Mouse (Mus musculus) liver, embryonic 13.5 days (tissue): ENCODE measurements around the gene Slc6a8. TPM values are rescaled to one million over a fixed set of nuclear protein-coding genes. Genes with fewer than 3 reads are reported as not detected.

ENCODE experiments used
- polyA plus RNA-seq: library from polyadenylated mRNA; unstranded; fragments of >200 nt; fragmentation: Nextera tagmentation; extraction: Ambion mirVana; gene quantifications from 2 replicates; pipeline ENCODE4 v1.2.1, GENCODE M21; 2015

Slc6a8 gene
- polyA plus RNA-seq, 1 experiment from 2014 or later: 0.41 TPM

Other genes starting within 250 kb of the Slc6a8 start
- gene Trex2, start 237.8 kb upstream of the Slc6a8 start, polyA plus RNA-seq: not detected in 2 replicates
- gene Haus7, start 214.1 kb upstream of the Slc6a8 start, polyA plus RNA-seq: 50.6 and 51.9 TPM in 2 replicates
- 7.1 and 10.6 TPM in 2 replicates for gene Bgn, start 189.5 kb upstream of the Slc6a8 start, polyA plus RNA-seq
- 0.03 TPM in 2 replicates for gene Atp2b3, start 170.1 kb upstream of the Slc6a8 start, polyA plus RNA-seq
- gene Dusp9, start 33.7 kb upstream of the Slc6a8 start, polyA plus RNA-seq: 36.2 and 36.4 TPM in 2 replicates
- gene Pnck, start 13.0 kb upstream of the Slc6a8 start, polyA plus RNA-seq: 1.1 and 1.2 TPM in 2 replicates
- gene Bcap31, start 43.0 kb downstream of the Slc6a8 start, polyA plus RNA-seq: 171 and 180 TPM in 2 replicates
- gene Abcd1, start 43.4 kb downstream of the Slc6a8 start, polyA plus RNA-seq: 7.2 and 7.5 TPM in 2 replicates
- 0.12 and 0.16 TPM in 2 replicates for gene Plxnb3, start 83.9 kb downstream of the Slc6a8 start, polyA plus RNA-seq
- 0.71 and 0.83 TPM in 2 replicates for gene Srpk3, start 101.3 kb downstream of the Slc6a8 start, polyA plus RNA-seq
- 130 and 131 TPM in 2 replicates for gene Idh3g, start 113.7 kb downstream of the Slc6a8 start, polyA plus RNA-seq
- 144 and 157 TPM in 2 replicates for gene Ssr4, start 113.9 kb downstream of the Slc6a8 start, polyA plus RNA-seq
- 0.06 and 0.07 TPM in 2 replicates for gene Pdzd4, start 151.8 kb downstream of the Slc6a8 start, polyA plus RNA-seq
- 0.06 and 0.10 TPM in 2 replicates for gene Avpr2, start 219.0 kb downstream of the Slc6a8 start, polyA plus RNA-seq
- 0.16 and 0.19 TPM in 2 replicates for gene L1cam, start 223.0 kb downstream of the Slc6a8 start, polyA plus RNA-seq
- 4.7 and 4.8 TPM in 2 replicates for gene Arhgap4, start 248.7 kb downstream of the Slc6a8 start, polyA plus RNA-seq
- gene Naa10, start 248.8 kb downstream of the Slc6a8 start, polyA plus RNA-seq: 129 and 131 TPM in 2 replicates